Mouse (Mus musculus) neutrophil, adult 5-6 weeks (primary cell): ENCODE results near the gene BC028528. TPM values are rescaled to one million over a fixed set of nuclear protein-coding genes. Genes with fewer than 3 reads are reported as not detected.
"Not testable (repeated sequence)": the region's sequence is repeated elsewhere in the genome, so short reads cannot be mapped to it uniquely, and the experiment has no call there.

Experiments used
- ATAC-seq: fragments of 151-379, 151-347 bp; 2 replicates; pipeline ENCODE4 v1.8.0; 2017; ENCODE audit warnings: mild to moderate bottlenecking, moderate TSS enrichment; ENCODE audit not compliant: insufficient number of reproducible peaks, poor library complexity, low FRiP score, severe bottlenecking; ENCODE audit errors: extremely low read depth
- total RNA-seq: library from RNA; stranded (forward); fragments of 200-1000 nt; gene quantifications from 2 replicates; pipeline ENCODE4 v1.2.3, GENCODE M21; 2017

Gene BC028528
- total RNA-seq, 1 experiment from 2014 or later = 69.2 TPM

GRCm38 (mm10) chr3:95906860-95907259, 15.1 kb upstream of the BC028528 start:
- ATAC-seq = peak; percentile 53; the same call in 1 of the 2 replicates

- no peak for ATAC-seq
Measured at GRCm38 (mm10) chr3:95905940-95906492, 14.2 kb upstream of the BC028528 start.

GRCm38 (mm10) chr3:95905146-95905939, 13.5 kb upstream of the BC028528 start:
- no peak for ATAC-seq

- ATAC-seq = no peak
Measured at GRCm38 (mm10) chr3:95904568-95904967, 12.8 kb upstream of the BC028528 start, which contains the start of gene Car14. Car14 (minus strand) TSS chr3:95904691.

GRCm38 (mm10) chr3:95903753-95904502, 12.1 kb upstream of the BC028528 start:
- ATAC-seq = no peak

- no peak for ATAC-seq
Measured at GRCm38 (mm10) chr3:95902643-95903042, 10.8 kb upstream of the BC028528 start.

- ATAC-seq = no peak
Measured at GRCm38 (mm10) chr3:95902373-95902625, 10.5 kb upstream of the BC028528 start.

GRCm38 (mm10) chr3:95901616-95902372, 10.0 kb upstream of the BC028528 start:
- no peak for ATAC-seq

- ATAC-seq = no peak
Measured at GRCm38 (mm10) chr3:95899800-95900524, 8.2 kb upstream of the BC028528 start.

- ATAC-seq = not testable (repeated sequence)
Measured at GRCm38 (mm10) chr3:95895501-95895900, 3.7 kb upstream of the BC028528 start.

- ATAC-seq = no peak
Measured at GRCm38 (mm10) chr3:95894317-95895160, 2.7 kb upstream of the BC028528 start.

DNA sequence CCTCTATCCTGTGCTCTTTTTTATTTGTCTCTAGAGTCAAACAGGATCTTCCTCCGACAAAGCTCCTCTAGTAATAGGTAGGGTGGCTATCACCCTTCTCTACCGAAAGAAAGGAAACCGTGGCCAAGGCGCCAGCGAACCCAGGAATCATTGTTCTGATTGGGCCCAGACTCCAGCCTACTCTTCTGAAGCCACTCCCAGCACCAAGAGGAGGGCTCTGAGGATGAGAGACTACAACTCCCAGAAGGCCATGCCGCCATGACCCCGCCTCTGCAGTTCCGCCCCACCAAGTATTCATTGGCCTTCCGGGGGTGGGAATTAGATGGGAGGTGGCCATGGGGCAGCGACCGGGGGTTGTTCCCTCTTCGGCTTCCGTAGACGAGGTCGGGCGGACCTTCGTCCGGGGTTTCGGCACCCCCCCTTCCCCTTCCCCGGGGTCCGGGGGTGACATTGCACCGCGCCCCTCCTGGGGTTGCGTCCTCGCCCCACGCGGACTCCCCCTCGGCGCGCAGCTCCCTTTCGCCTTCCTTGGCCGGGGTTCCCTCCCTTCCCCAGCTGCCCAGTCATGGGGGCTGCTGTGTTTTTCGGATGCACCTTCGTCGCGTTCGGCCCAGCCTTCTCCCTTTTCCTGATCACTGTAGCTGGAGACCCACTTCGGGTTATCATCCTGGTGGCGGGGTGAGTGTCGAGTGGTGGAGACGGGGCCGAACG, 2.0 kb upstream of the BC028528 start, which contains the start of gene Aph1a:
Gene Aph1a (plus strand): TSS at position 364 of the 711 bp plus-strand sequence.
- peak; percentile 96 for ATAC-seq

DNA sequence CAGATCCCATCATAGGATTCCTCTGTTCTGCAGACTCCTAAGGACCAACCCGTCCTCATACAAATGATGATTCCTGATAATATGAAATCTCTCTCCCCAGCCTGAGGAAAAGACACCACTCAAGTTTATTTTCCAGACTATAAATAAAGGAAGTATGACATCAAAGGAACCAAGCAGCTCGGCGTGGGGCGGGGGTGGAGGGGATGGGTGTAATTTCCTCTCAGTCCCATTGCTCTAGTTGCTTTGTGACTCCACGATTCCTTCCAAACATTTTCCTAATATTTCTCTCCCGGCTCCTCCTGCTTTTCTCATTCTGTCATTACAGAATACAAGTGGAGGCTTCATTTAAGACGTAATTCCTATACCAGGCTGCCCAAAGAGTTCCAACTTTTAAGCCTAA, 1.3 kb upstream of the BC028528 start:
- no peak for ATAC-seq

- ATAC-seq = no peak
Measured at GRCm38 (mm10) chr3:95892066-95893052, 554 bp upstream of the BC028528 start.

DNA sequence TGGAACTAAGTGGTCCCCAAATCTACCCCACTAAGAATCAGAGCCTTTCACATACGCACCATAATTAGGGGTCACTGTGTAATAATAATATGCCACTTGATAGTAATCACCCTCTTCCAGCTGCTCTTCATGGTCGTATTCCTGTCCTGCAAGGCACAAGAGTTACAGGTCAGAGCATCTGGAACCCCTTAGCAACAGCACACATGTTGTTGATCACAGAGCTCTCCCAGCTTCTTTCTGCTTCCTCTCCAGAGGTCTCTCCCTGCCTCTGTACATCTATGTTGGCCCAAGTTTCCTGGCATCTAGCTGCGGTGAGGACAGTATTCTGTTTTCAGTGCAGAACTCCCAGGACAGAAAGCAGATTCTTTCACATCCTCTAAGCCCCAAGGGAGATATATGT, 2.1 kb downstream of the BC028528 start:
- ATAC-seq = no peak

DNA sequence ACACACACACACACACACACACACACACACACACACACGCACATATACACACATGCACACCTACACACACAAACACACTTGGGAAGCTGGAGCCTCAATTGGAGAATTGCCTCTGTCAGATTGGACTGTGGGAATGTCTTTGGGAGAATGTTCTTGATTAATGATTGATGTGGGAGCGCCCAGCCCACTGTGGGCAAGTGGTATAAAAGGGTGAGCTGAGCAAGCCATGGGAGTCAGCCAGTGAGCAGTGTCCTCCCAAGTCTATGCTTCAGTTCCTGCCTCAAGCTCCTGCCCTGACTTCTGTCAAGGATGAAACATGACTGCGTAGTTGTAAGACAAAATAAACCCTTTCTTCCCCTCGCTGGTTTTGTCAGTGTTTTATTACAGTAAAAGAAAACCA, 4.2 kb downstream of the BC028528 start:
- ATAC-seq = no peak
